Mouse (Mus musculus) stomach, embryonic 16.5 days (tissue): ENCODE measurements around the gene Phf24. TPM values are rescaled to one million over a fixed set of nuclear protein-coding genes. Genes with fewer than 3 reads are reported as not detected.

Source experiments
- ATAC-seq: fragments of 200-750 bp; cut with Nextera tagmentation; 2 replicates; pipeline ENCODE4 v1.8.0; 2017; ENCODE audit warnings: moderate number of reproducible peaks, moderate TSS enrichment; ENCODE audit not compliant: insufficient read depth, low FRiP score
- H3K27ac ChIP-seq: fragments of 300-500 bp; sonication (generic); 2 replicates; pipeline ENCODE4 v1.5.1; 2014; ENCODE audit warnings: low read length
- H3K27me3 ChIP-seq: fragments of 300-500 bp; sonication (generic); 2 replicates; pipeline ENCODE4 v1.6.1; 2014; ENCODE audit warnings: low read length, control low read depth, mixed read lengths; ENCODE audit not compliant: control insufficient read depth, insufficient read depth
- H3K36me3 ChIP-seq: fragments of 300-500 bp; sonication (generic); 2 replicates; pipeline ENCODE4 v1.6.1; 2014; ENCODE audit warnings: low read length; ENCODE audit not compliant: control insufficient read depth, insufficient read depth
- H3K4me1 ChIP-seq: fragments of 300-500 bp; sonication (generic); 2 replicates; pipeline ENCODE4 v1.6.1; 2014; ENCODE audit warnings: low read length, control low read depth, mixed read lengths; ENCODE audit not compliant: control insufficient read depth, insufficient read depth
- H3K4me2 ChIP-seq: fragments of 300-500 bp; sonication (generic); 2 replicates; pipeline ENCODE4 v1.6.1; 2014; ENCODE audit warnings: low read depth, low read length, mixed read lengths
- H3K4me3 ChIP-seq: fragments of 300-500 bp; sonication (generic); replicated peaks from 2 replicates; pipeline ENCODE4 v1.5.1; 2014; ENCODE audit warnings: mild to moderate bottlenecking, low read length
- H3K9ac ChIP-seq: fragments of 300-500 bp; sonication (generic); 2 replicates; pipeline ENCODE4 v1.6.1; 2014; ENCODE audit warnings: low read length
- H3K9me3 ChIP-seq: fragments of 300-500 bp; sonication (generic); replicated peaks from 2 replicates; pipeline ENCODE4 v1.6.1; 2016; ENCODE audit warnings: low read length, control low read depth; ENCODE audit not compliant: control insufficient read depth
- WGBS: fragments of 180-500 bp; shearing (Covaris S2); extraction: QIAGEN DNeasy Blood & Tissue Kit; methylation state at CpG from one replicate; pipeline ENCODE4 v1.1.7; 2014; 5-methylcytosine and 5-hydroxymethylcytosine counted together
- polyA plus RNA-seq: library from polyadenylated mRNA; unstranded; fragments of >200 nt; fragmentation: Nextera tagmentation; extraction: Ambion mirVana; gene quantifications from 2 replicates; pipeline ENCODE4 v1.2.1, GENCODE M21; 2015

Phf24 gene
- polyA plus RNA-seq, 1 experiment from 2014 or later, result 2.2 TPM

GRCm38 (mm10) chr4:42944185-42944584, 27.7 kb downstream of the Phf24 start:
- no peaks in the 10 kb centered on the region for H3K9me3 ChIP-seq
- ATAC-seq, result no peak
- peaks cover 7% of the 10 kb centered on the region; the same call in 1 of the 2 replicates for H3K27me3 ChIP-seq

GRCm38 (mm10) chr4:42945043-42945442, 28.6 kb downstream of the Phf24 start:
- H3K4me2 ChIP-seq, result no peak overlapping the region
- no peaks in the 10 kb centered on the region for H3K36me3 ChIP-seq
- no peak overlapping the region for H3K4me3 ChIP-seq
- 2% methylated on average over 6 of the region's 6 CpGs for WGBS
- ATAC-seq, result no peak
- peaks cover 7% of the 10 kb centered on the region; the same call in 1 of the 2 replicates for H3K27me3 ChIP-seq
- peaks cover 6% of the 10 kb centered on the region; the same call in 1 of the 2 replicates for H3K4me1 ChIP-seq
- no peaks in the 10 kb centered on the region for H3K9me3 ChIP-seq
- H3K9ac ChIP-seq, result no peak overlapping the region
- no peak overlapping the region for H3K27ac ChIP-seq

More at GRCm38 (mm10) chr4:42944185-42944584, 27.7 kb downstream of the Phf24 start:
- Histone ChIP-seq H3K4me1 (peaks cover 3% of the 10 kb centered on the region; the same call in 1 of the 2 replicates), H3K9ac (no peak overlapping the region), H3K4me3 (no peak overlapping the region), H3K27ac (no peak overlapping the region), H3K36me3 (no peaks in the 10 kb centered on the region), H3K4me2 (no peak overlapping the region)
- WGBS, result 86% methylated on average over 9 of the region's 9 CpGs

GRCm38 (mm10) chr4:42945445-42945844, 29.0 kb downstream of the Phf24 start:
- H3K27me3 ChIP-seq, result peaks cover 7% of the 10 kb centered on the region; the same call in 1 of the 2 replicates
- 85% methylated on average over 3 of the region's 3 CpGs for WGBS
- no peak overlapping the region for H3K4me2 ChIP-seq
- H3K9ac ChIP-seq, result no peak overlapping the region
- H3K9me3 ChIP-seq, result no peaks in the 10 kb centered on the region
- H3K4me3 ChIP-seq, result no peak overlapping the region
- ATAC-seq, result no peak
- peaks cover 9% of the 10 kb centered on the region for H3K4me1 ChIP-seq
- no peaks in the 10 kb centered on the region for H3K36me3 ChIP-seq
- no peak overlapping the region for H3K27ac ChIP-seq

- WGBS, result 4% methylated on average over 5 of the region's 5 CpGs
- Histone ChIP-seq H3K4me3 (no peak overlapping the region), H3K27ac (no peak overlapping the region), H3K9me3 (no peaks in the 10 kb centered on the region), H3K27me3 (peaks cover 7% of the 10 kb centered on the region; the same call in 1 of the 2 replicates), H3K9ac (no peak overlapping the region), H3K36me3 (no peaks in the 10 kb centered on the region), H3K4me2 (no peak overlapping the region), H3K4me1 (peaks cover 10% of the 10 kb centered on the region)
- ATAC-seq, result no peak
These were observed 29.5 kb downstream of the Phf24 start for GRCm38 (mm10) chr4:42945952-42946351.

- Histone ChIP-seq H3K4me1 (peaks cover 16% of the 10 kb centered on the region), H3K4me3 (no peak overlapping the region), H3K4me2 (no peak overlapping the region), H3K36me3 (no peaks in the 10 kb centered on the region), H3K9me3 (no peaks in the 10 kb centered on the region), H3K27me3 (peaks cover 7% of the 10 kb centered on the region; the same call in 1 of the 2 replicates), H3K27ac (no peak overlapping the region), H3K9ac (no peak overlapping the region)
- WGBS, result 62% methylated on average over 10 of the region's 10 CpGs
- ATAC-seq, result no peak
These were observed 30.4 kb downstream of the Phf24 start for GRCm38 (mm10) chr4:42946733-42947290.

- WGBS, result 31% methylated on average over 13 of the region's 13 CpGs
- no peaks in the 10 kb centered on the region for H3K9me3 ChIP-seq
These were observed 32.1 kb downstream of the Phf24 start for GRCm38 (mm10) chr4:42948527-42948926.

GRCm38 (mm10) chr4:42949051-42949675, 32.7 kb downstream of the Phf24 start:
- no peaks in the 10 kb centered on the region for H3K9me3 ChIP-seq
- no peak overlapping the region for H3K27ac ChIP-seq
- H3K9ac ChIP-seq, result peak overlapping the region; percentile 18; the same call in 1 of the 2 replicates
- H3K4me3 ChIP-seq, result peak overlapping the region; percentile 84
- peak overlapping the region; percentile 73 for H3K4me2 ChIP-seq
- H3K4me1 ChIP-seq, result peaks cover 16% of the 10 kb centered on the region
- 7% methylated on average over 14 of the region's 14 CpGs for WGBS
- no peaks in the 10 kb centered on the region for H3K36me3 ChIP-seq
- ATAC-seq, result no peak
- H3K27me3 ChIP-seq, result peaks cover 7% of the 10 kb centered on the region; the same call in 1 of the 2 replicates

More at GRCm38 (mm10) chr4:42948527-42948926, 32.1 kb downstream of the Phf24 start:
- ATAC-seq, result no peak
- peaks cover 7% of the 10 kb centered on the region; the same call in 1 of the 2 replicates for H3K27me3 ChIP-seq
- H3K27ac ChIP-seq, result no peak overlapping the region
- no peak overlapping the region; the same call in 1 of the 2 replicates for H3K4me2 ChIP-seq
- no peaks in the 10 kb centered on the region for H3K36me3 ChIP-seq
- H3K4me3 ChIP-seq, result no peak overlapping the region
- H3K4me1 ChIP-seq, result peaks cover 16% of the 10 kb centered on the region
- H3K9ac ChIP-seq, result no peak overlapping the region

GRCm38 (mm10) chr4:42949676-42950051, 33.2 kb downstream of the Phf24 start, which contains the start of gene Dnajb5:
Gene Dnajb5 (plus strand): TSS chr4:42949814.
- Histone ChIP-seq H3K36me3 (no peaks in the 10 kb centered on the region), H3K4me3 (peak within 1 kb of the TSS; percentile 84), H3K9me3 (no peaks in the 10 kb centered on the region), H3K4me1 (peaks cover 19% of the 10 kb centered on the region), H3K4me2 (peak within 1 kb of the TSS; percentile 73), H3K27me3 (peaks cover 7% of the 10 kb centered on the region; the same call in 1 of the 2 replicates), H3K27ac (peak within 1 kb of the TSS; percentile 89), H3K9ac (peak within 1 kb of the TSS; percentile 86)
- ATAC-seq, result peak; percentile 95
- WGBS, result 0% methylated on average over 38 of the region's 39 CpGs

- Histone ChIP-seq H3K9ac (peak overlapping the region; percentile 86), H3K36me3 (no peaks in the 10 kb centered on the region), H3K27me3 (peaks cover 7% of the 10 kb centered on the region; the same call in 1 of the 2 replicates), H3K4me2 (peak overlapping the region; percentile 73), H3K27ac (peak overlapping the region; percentile 89), H3K4me1 (peaks cover 19% of the 10 kb centered on the region), H3K9me3 (no peaks in the 10 kb centered on the region), H3K4me3 (peak overlapping the region; percentile 84)
- WGBS, result under 1% methylated on average over 24 of the region's 27 CpGs
- peak; percentile 80 for ATAC-seq
These were observed 33.7 kb downstream of the Phf24 start for GRCm38 (mm10) chr4:42950065-42950558.
